Mouse (Mus musculus) limb, embryonic 11.5 days (tissue): ENCODE measurements around the gene Dip2b. TPM values are rescaled to one million over a fixed set of nuclear protein-coding genes. Genes with fewer than 3 reads are reported as not detected.

ENCODE experiments used
- ATAC-seq: fragments of 200-750 bp; cut with Nextera tagmentation; 2 replicates; pipeline ENCODE4 v1.8.0; 2017; ENCODE audit warnings: low read depth; ENCODE audit not compliant: insufficient number of reproducible peaks, low FRiP score, low TSS enrichment
- DNase-seq: peaks from one replicate; pipeline ENCODE4 v3.0.0-alpha.2; 2015; ENCODE audit warnings: low spot score
- H3K27ac ChIP-seq: fragments of 300-500 bp; sonication (generic); replicated peaks from 2 replicates; pipeline ENCODE4 v1.5.1; 2014; ENCODE audit warnings: low read depth, mild to moderate bottlenecking, low read length
- H3K27me3 ChIP-seq: fragments of 300-500 bp; sonication (generic); 2 replicates; pipeline ENCODE4 v1.6.1; 2014; ENCODE audit warnings: mild to moderate bottlenecking, low read length, mixed read lengths; ENCODE audit not compliant: control insufficient read depth, insufficient read depth
- H3K36me3 ChIP-seq: fragments of 300-500 bp; sonication (generic); 2 replicates; pipeline ENCODE4 v1.6.1; 2014; ENCODE audit warnings: mild to moderate bottlenecking, low read length, moderate library complexity, mixed read lengths; ENCODE audit not compliant: control insufficient read depth, insufficient read depth
- H3K4me1 ChIP-seq: fragments of 300-500 bp; sonication (generic); 2 replicates; pipeline ENCODE4 v1.6.1; 2014; ENCODE audit warnings: low read length, mixed read lengths; ENCODE audit not compliant: control insufficient read depth, insufficient read depth
- H3K4me2 ChIP-seq: fragments of 300-500 bp; sonication (generic); 2 replicates; pipeline ENCODE4 v1.6.1; 2014; ENCODE audit warnings: low read depth, mild to moderate bottlenecking, moderate library complexity; ENCODE audit not compliant: severe bottlenecking
- H3K4me3 ChIP-seq: fragments of 300-500 bp; sonication (generic); 2 replicates; pipeline ENCODE4 v1.5.1; 2014; ENCODE audit warnings: low read depth, low read length
- H3K9ac ChIP-seq: fragments of 300-500 bp; sonication (generic); 2 replicates; pipeline ENCODE4 v1.6.1; 2014; ENCODE audit warnings: mild to moderate bottlenecking, low read length
- H3K9me3 ChIP-seq: fragments of 300-500 bp; sonication (generic); 2 replicates; pipeline ENCODE4 v1.6.1; 2016; ENCODE audit warnings: low read length; ENCODE audit not compliant: control insufficient read depth
- WGBS: fragments of 180-500 bp; shearing (Covaris S2); extraction: QIAGEN DNeasy Blood & Tissue Kit; methylation state at CpG from one replicate; pipeline ENCODE4 v1.1.7; 2014; 5-methylcytosine and 5-hydroxymethylcytosine counted together
- polyA plus RNA-seq: library from polyadenylated mRNA; unstranded; fragments of >200 nt; fragmentation: Nextera tagmentation; extraction: Ambion mirVana; gene quantifications from 2 replicates; pipeline ENCODE4 v1.2.1, GENCODE M21; 2014

The Dip2b gene
- polyA plus RNA-seq, 1 experiment from 2014 or later, result 18.5 TPM

- H3K9me3 ChIP-seq, result no peaks in the 10 kb centered on the region
- H3K36me3 ChIP-seq, result no peaks in the 10 kb centered on the region
- no peak overlapping the region for H3K4me2 ChIP-seq
- H3K4me1 ChIP-seq, result peaks cover 5% of the 10 kb centered on the region; the same call in 1 of the 2 replicates
- ATAC-seq (no peak), DNase-seq (no peak)
- 92% methylated on average over 7 of the region's 7 CpGs for WGBS
- H3K27ac ChIP-seq, result no peak overlapping the region
- no peak overlapping the region for H3K4me3 ChIP-seq
- H3K9ac ChIP-seq, result no peak overlapping the region
- no peaks in the 10 kb centered on the region for H3K27me3 ChIP-seq
These were observed 61.9 kb downstream of the Dip2b start for GRCm38 (mm10) chr15:100100336-100100735.

- Histone ChIP-seq H3K4me2 (no peak overlapping the region), H3K4me1 (peaks cover 5% of the 10 kb centered on the region; the same call in 1 of the 2 replicates), H3K27ac (no peak overlapping the region), H3K36me3 (no peaks in the 10 kb centered on the region), H3K4me3 (no peak overlapping the region), H3K27me3 (no peaks in the 10 kb centered on the region), H3K9me3 (no peaks in the 10 kb centered on the region), H3K9ac (no peak overlapping the region)
- DNase-seq (no peak), ATAC-seq (no peak)
These were observed 62.7 kb downstream of the Dip2b start for GRCm38 (mm10) chr15:100101206-100101605.

GRCm38 (mm10) chr15:100104126-100104525 lies 65.7 kb downstream of the Dip2b start:
- WGBS, result 88% methylated on average over 2 of the region's 2 CpGs
- H3K36me3 ChIP-seq, result no peaks in the 10 kb centered on the region
- no peak for ATAC-seq
- H3K4me3 ChIP-seq, result no peak overlapping the region
- DNase-seq, result no peak
- no peak overlapping the region for H3K9ac ChIP-seq
- H3K27ac ChIP-seq, result no peak overlapping the region
- no peaks in the 10 kb centered on the region for H3K9me3 ChIP-seq
- H3K27me3 ChIP-seq, result no peaks in the 10 kb centered on the region
- H3K4me2 ChIP-seq, result no peak overlapping the region
- peaks cover 5% of the 10 kb centered on the region; the same call in 1 of the 2 replicates for H3K4me1 ChIP-seq

GRCm38 (mm10) chr15:100108071-100108782 lies 69.8 kb downstream of the Dip2b start:
- no peak for DNase-seq
- no peaks in the 10 kb centered on the region for H3K27me3 ChIP-seq
- no peak for ATAC-seq
- H3K36me3 ChIP-seq, result no peaks in the 10 kb centered on the region
- no peak overlapping the region for H3K27ac ChIP-seq
- H3K4me1 ChIP-seq, result 0 out of 2 replicates have a peak, but pooled peaks cover 6% of the 10 kb centered on the region
- H3K4me3 ChIP-seq, result no peak overlapping the region
- no peaks in the 10 kb centered on the region for H3K9me3 ChIP-seq
- H3K9ac ChIP-seq, result no peak overlapping the region
- H3K4me2 ChIP-seq, result no peak overlapping the region
- WGBS, result 94% methylated on average over 18 of the region's 18 CpGs

- H3K36me3 ChIP-seq, result no peaks in the 10 kb centered on the region
- no peak overlapping the region for H3K27ac ChIP-seq
- H3K4me2 ChIP-seq, result no peak overlapping the region
- H3K27me3 ChIP-seq, result no peaks in the 10 kb centered on the region
- WGBS, result 88% methylated on average over 3 of the region's 3 CpGs
- 0 out of 2 replicates have a peak, but pooled peaks cover 6% of the 10 kb centered on the region for H3K4me1 ChIP-seq
- no peak overlapping the region for H3K4me3 ChIP-seq
- DNase-seq (no peak), ATAC-seq (no peak)
- no peak overlapping the region for H3K9ac ChIP-seq
- no peaks in the 10 kb centered on the region for H3K9me3 ChIP-seq
These were observed 71.5 kb downstream of the Dip2b start for GRCm38 (mm10) chr15:100109916-100110315.

- no peak overlapping the region; the same call in 1 of the 2 replicates for H3K27ac ChIP-seq
- DNase-seq, result no peak
- 0 out of 2 replicates have a peak, but pooled peaks cover 2% of the 10 kb centered on the region for H3K36me3 ChIP-seq
- no peak overlapping the region for H3K9ac ChIP-seq
- 77% methylated on average over 9 of the region's 9 CpGs for WGBS
- H3K4me2 ChIP-seq, result no peak overlapping the region
- 0 out of 2 replicates have a peak, but pooled peaks cover 6% of the 10 kb centered on the region for H3K4me1 ChIP-seq
- H3K4me3 ChIP-seq, result no peak overlapping the region
- no peaks in the 10 kb centered on the region for H3K27me3 ChIP-seq
- ATAC-seq, result no peak
- H3K9me3 ChIP-seq, result no peaks in the 10 kb centered on the region
These were observed 73.4 kb downstream of the Dip2b start for GRCm38 (mm10) chr15:100111891-100112290.

GRCm38 (mm10) chr15:100112309-100112966 lies 74.0 kb downstream of the Dip2b start:
- H3K27ac ChIP-seq, result no peak overlapping the region; the same call in 1 of the 2 replicates
- no peaks in the 10 kb centered on the region for H3K27me3 ChIP-seq
- no peak for ATAC-seq
- no peak overlapping the region for H3K9ac ChIP-seq
- no peak overlapping the region for H3K4me2 ChIP-seq
- H3K9me3 ChIP-seq, result no peaks in the 10 kb centered on the region
- H3K36me3 ChIP-seq, result 0 out of 2 replicates have a peak, but pooled peaks cover 2% of the 10 kb centered on the region
- no peak for DNase-seq
- 0 out of 2 replicates have a peak, but pooled peaks cover 6% of the 10 kb centered on the region for H3K4me1 ChIP-seq
- H3K4me3 ChIP-seq, result no peak overlapping the region
- 80% methylated on average over 9 of the region's 9 CpGs for WGBS

- no peak for ATAC-seq
- H3K4me1 ChIP-seq, result 0 out of 2 replicates have a peak, but pooled peaks cover 6% of the 10 kb centered on the region
- peaks cover 5% of the 10 kb centered on the region; the same call in 1 of the 2 replicates for H3K36me3 ChIP-seq
- H3K27me3 ChIP-seq, result no peaks in the 10 kb centered on the region
- H3K9ac ChIP-seq, result no peak overlapping the region
- H3K27ac ChIP-seq, result no peak overlapping the region
- 72% methylated on average over 10 of the region's 10 CpGs for WGBS
- H3K9me3 ChIP-seq, result no peaks in the 10 kb centered on the region
- no peak overlapping the region for H3K4me2 ChIP-seq
- H3K4me3 ChIP-seq, result no peak overlapping the region
- no peak for DNase-seq
These were observed 75.1 kb downstream of the Dip2b start for GRCm38 (mm10) chr15:100113343-100114275.
